Mouse (Mus musculus) gastrocnemius, adult 8-10 months (tissue): ENCODE data around the gene Nr2c2. TPM values are rescaled to one million over a fixed set of nuclear protein-coding genes. Genes with fewer than 3 reads are reported as not detected.

Experiments
- DNase-seq, 2 experiments: peaks; one replicate each; pipeline ENCODE4 v3.0.0; 2022; ENCODE audit warnings: low spot score in 2 of 2
- total RNA-seq, 4 experiments: library from RNA; stranded (reverse); gene quantifications; 2 replicates each; pipeline ENCODE4 v1.2.4; 2022

Nr2c2 gene
- total RNA-seq, 4 experiments from 2014 or later: 20.7 to 26.5 (median 25.0) TPM

GRCm38 (mm10) chr6:92126861-92127468 is 35.8 kb downstream of the Nr2c2 start:
- DNase-seq: no peak

- DNase-seq: no peak
Observed at GRCm38 (mm10) chr6:92131456-92131855, 40.3 kb downstream of the Nr2c2 start.

- DNase-seq: no peak
Observed at GRCm38 (mm10) chr6:92132021-92132911, 41.1 kb downstream of the Nr2c2 start.

GRCm38 (mm10) chr6:92133617-92134016 is 42.4 kb downstream of the Nr2c2 start:
- DNase-seq: no peak

GRCm38 (mm10) chr6:92136356-92136755 is 45.2 kb downstream of the Nr2c2 start:
- no peak for DNase-seq

GRCm38 (mm10) chr6:92145881-92146280 is 54.7 kb downstream of the Nr2c2 start:
- DNase-seq: no peak

GRCm38 (mm10) chr6:92153774-92154173 is 62.6 kb downstream of the Nr2c2 start:
- DNase-seq: no peak

- no peak for DNase-seq
Observed at GRCm38 (mm10) chr6:92158801-92159200, 67.6 kb downstream of the Nr2c2 start.

GRCm38 (mm10) chr6:92162724-92163123 is 71.5 kb downstream of the Nr2c2 start:
- DNase-seq: no peak

GRCm38 (mm10) chr6:92176450-92176849 is 85.3 kb downstream of the Nr2c2 start:
- DNase-seq: no peak

GRCm38 (mm10) chr6:92183621-92184131 is 92.5 kb downstream of the Nr2c2 start, which contains the start of gene Mrps25:
Gene Mrps25, minus strand, starts transcription at chr6:92184033.
- peak; percentile 29 to 44 for DNase-seq

- no peak for DNase-seq
Observed at GRCm38 (mm10) chr6:92184178-92184577, 93.0 kb downstream of the Nr2c2 start.

GRCm38 (mm10) chr6:92199414-92199813 is 108.2 kb downstream of the Nr2c2 start:
- DNase-seq: no peak

- no peak for DNase-seq
Observed at GRCm38 (mm10) chr6:92214055-92214772, 123.0 kb downstream of the Nr2c2 start.

- peak; percentile 85 to 92 for DNase-seq
Observed at GRCm38 (mm10) chr6:92214773-92215449, 123.7 kb downstream of the Nr2c2 start, which contains the start of gene Rbsn. Gene Rbsn, minus strand, starts transcription at chr6:92214925.

- no peak for DNase-seq
Observed at GRCm38 (mm10) chr6:92219445-92219844, 128.3 kb downstream of the Nr2c2 start.

- DNase-seq: no peak
Observed at GRCm38 (mm10) chr6:92221604-92222003, 130.4 kb downstream of the Nr2c2 start.

GRCm38 (mm10) chr6:92222021-92222420 is 130.8 kb downstream of the Nr2c2 start:
- DNase-seq: no peak
